Mouse (Mus musculus) brain, embryonic 14.5 days (tissue): ENCODE measurements at regions not wholly inside any gene's neighbourhood (a gene's known extent, or its start where the extent isn't known, plus 50 kb on each side); places are given as distances from the start of the nearest gene placed in this dataset.

Experiments used
- CTCF ChIP-seq: fragments of 200-500 bp; IDR thresholded peaks from 2 replicates; pipeline ENCODE4 v1.5.1; 2012; ENCODE audit warnings: inconsistent platforms, mild to moderate bottlenecking, moderate library complexity, borderline replicate concordance; ENCODE audit not compliant: insufficient read depth, insufficient read length; ENCODE audit errors: extremely low read depth
- POLR2A ChIP-seq: fragments of 200-500 bp; IDR thresholded peaks from 2 replicates; pipeline ENCODE4 v1.6.1; 2012; ENCODE audit warnings: mild to moderate bottlenecking, inconsistent platforms, borderline replicate concordance; ENCODE audit not compliant: poor library complexity, insufficient read depth, insufficient read length, severe bottlenecking; ENCODE audit errors: extremely low read depth

DNA sequence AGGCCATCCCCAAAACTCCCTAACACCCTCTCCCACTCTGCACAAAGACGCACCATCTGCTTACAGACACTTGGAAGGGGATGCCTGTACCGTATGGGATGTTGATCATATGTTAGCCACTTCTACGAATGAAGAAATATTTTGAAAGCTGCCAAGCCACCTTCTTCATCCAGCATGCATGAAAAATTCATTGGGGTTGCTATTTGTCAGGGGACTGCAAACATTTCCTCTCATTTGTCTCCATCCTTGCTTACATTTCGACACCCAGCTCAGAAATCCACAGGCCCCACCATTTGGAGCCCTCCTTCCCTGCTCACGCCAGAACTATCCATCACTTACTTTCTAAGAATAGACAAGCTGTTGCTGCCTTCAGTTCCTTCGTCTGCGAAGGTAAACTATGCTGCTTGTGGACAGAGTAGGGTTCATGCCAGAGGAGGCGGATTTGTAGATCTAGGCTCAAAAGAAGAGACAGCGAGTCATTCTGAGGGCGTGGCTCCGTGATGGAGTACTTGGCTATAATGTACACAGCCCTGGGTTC, 51.2 kb upstream of the Cdh4 start:
- no peak for TF ChIP-seq CTCF
- TF ChIP-seq POLR2A = no peak
